ENCODE assay signal across 14 mouse cellular contexts in genomic region chr15:77906545-77906944, GRCm38 (mm10). TPM values are rescaled to one million over a fixed set of nuclear protein-coding genes. Genes with fewer than 3 reads are reported as not detected.
DNase-seq lines count a peak whose midpoint lies in the region; ATAC-seq and TF ChIP-seq lines count a peak whose summit lies in the region.
"Had no signal": no experiment of that assay in that cellular context is flagged by ENCODE, and none has a peak within 500 bp of the region (broad histone marks: within the 10 kb centered on the region; RNA-seq: fewer than 3 reads in every experiment).

No protein-coding gene starts in this region.

- 56% methylated on average over 10 of the region's 10 CpGs for WGBS in heart, postnatal 0 days

- H3K4me2 ChIP-seq in heart, postnatal 0 days (ENCODE audit: low read depth, low read length): no peak overlapping the region

- no peaks in the 10 kb centered on the region for H3K36me3 ChIP-seq in heart, postnatal 0 days (replicated peaks; ENCODE audit: control insufficient read depth, insufficient read depth, low read length)

- no peak overlapping the region for H3K4me3 ChIP-seq in heart, postnatal 0 days (ENCODE audit: low read depth, low read length)
- H3K4me3 ChIP-seq: erythroblast, embryonic 14.5 days; layer of hippocampus, adult 2 months had no signal

- no peak overlapping the region for H3K27ac ChIP-seq in heart, postnatal 0 days (ENCODE audit: low read depth)
- H3K27ac ChIP-seq: layer of hippocampus, adult 2 months had no signal

- TF ChIP-seq CTCF in heart, postnatal 0 days (IDR thresholded peaks at IDR 0.05; ENCODE audit: low read depth): no peak

- no peak for DNase-seq in heart, postnatal 0 days (ENCODE audit: low spot score)
- DNase-seq in heart, postnatal 36 days: no peak
- DNase-seq in ovary, adult 18-20 months (ENCODE audit: low spot score): peak; percentile 29
- DNase-seq in ovary, postnatal 10 days (ENCODE audit: low spot score): no peak
- DNase-seq in kidney, postnatal 25 days: peak; percentile 35 to 80
- DNase-seq in layer of hippocampus, postnatal 25 days (ENCODE audit: extremely low spot score in 1 of 2, low spot score in 1 of 2): no peak
- DNase-seq in cerebellum, adult 11 months: no peak
- DNase-seq: adrenal gland, postnatal 36 days; cerebellum, adult 9-11 months; left cerebral cortex, postnatal 4 days; thymus, postnatal 4 days had no signal

- H3K27me3 ChIP-seq in heart, postnatal 0 days (ENCODE audit: control insufficient read depth, insufficient read depth, low read length): no peaks in the 10 kb centered on the region
- H3K27me3 ChIP-seq: CH12.LX had no signal

- H3K9me3 ChIP-seq in heart, postnatal 0 days (replicated peaks; ENCODE audit: control insufficient read depth, low read length): no peaks in the 10 kb centered on the region

- peak; percentile 7; the same call in 1 of the 2 replicates for ATAC-seq in heart, postnatal 0 days (ENCODE audit: insufficient read depth, low read depth)

- TF ChIP-seq EP300 in heart, postnatal 0 days (IDR thresholded peaks at IDR 0.05; ENCODE audit: low read depth): no peak

- H3K4me1 ChIP-seq in heart, postnatal 0 days (ENCODE audit: control insufficient read depth, insufficient read depth): peaks cover 11% of the 10 kb centered on the region

- intact Hi-C loops in heart, postnatal 36 days (cut with DNase I): no loop called here

- H3K9ac ChIP-seq in heart, postnatal 0 days (replicated peaks; ENCODE audit: low read depth, low read length): no peak overlapping the region

RNA-seq across cellular contexts. Expression of gene Txn2, which starts 22.3 kb away (rescaled TPM):
- total RNA-seq in heart, postnatal 0 days (2014; rRNA removed; ENCODE audit: low replicate concordance): 72.2 and 106 TPM in 2 replicates
- polyA plus RNA-seq in heart, postnatal 0 days (2015; fragmentation: Nextera tagmentation; extraction: Ambion mirVana): 317 and 322 TPM in 2 replicates
- 100 to 1,000 TPM; 276 to 279 TPM for total RNA-seq in heart, postnatal 36 days (2021)
- total RNA-seq in layer of hippocampus, postnatal 25 days (2021): 100 to 1,000 TPM; 115 to 140 TPM

RNA-seq across cellular contexts. Expression of gene Foxred2, which starts 50.0 kb away (rescaled TPM):
- total RNA-seq in heart, postnatal 0 days (2014; rRNA removed; ENCODE audit: low replicate concordance): 1.0 and 1.2 TPM in 2 replicates
- 0.12 and 0.16 TPM in 2 replicates for polyA plus RNA-seq in heart, postnatal 0 days (2015; fragmentation: Nextera tagmentation; extraction: Ambion mirVana)
- under 1 TPM; 0.44 to 0.57 TPM for total RNA-seq in heart, postnatal 36 days (2021)
- 10 to 100 TPM; 11.0 to 13.4 TPM for total RNA-seq in layer of hippocampus, postnatal 25 days (2021)

Comparison
In these comparisons a context has a peak if more than half of its experiments do, and no peak if none do; other contexts are left out.
1. DNase-seq: peak in ovary, adult 18-20 months (single experiment) and kidney, postnatal 25 days (2 of 2); none in heart, postnatal 0 days (single experiment), heart, postnatal 36 days (0 of 2), ovary, postnatal 10 days (single experiment), layer of hippocampus, postnatal 25 days (0 of 2) and cerebellum, adult 11 months (single experiment).